Mouse (Mus musculus): ENCODE results near the gene Atoh8. TPM values are rescaled to one million over a fixed set of nuclear protein-coding genes. Genes with fewer than 3 reads are reported as not detected.

Atoh8 gene
- total and polyA plus RNA-seq, 3 experiments, result 0.23 to 5.0 (median 1.6) TPM

- H3K4me2 ChIP-seq (ENCODE audit: insufficient read depth, low read depth, poor library complexity, severe bottlenecking), result no peak overlapping the region
- H3K79me2 ChIP-seq (replicated peaks; ENCODE audit: control insufficient read depth, extremely low read depth, insufficient read depth, poor library complexity, severe bottlenecking), result no peaks in the 10 kb centered on the region
- no peak overlapping the region for H3K4me3 ChIP-seq (replicated peaks in 1 of 3; ENCODE audit: low read depth in 2 of 3, low read length in 2 of 3, poor library complexity in 1 of 3)
- H3K9me3 ChIP-seq (replicated peaks; ENCODE audit: low read length), result no peaks in the 10 kb centered on the region
- no peaks in the 10 kb centered on the region for H3K36me3 ChIP-seq (replicated peaks in 1 of 2; ENCODE audit: control insufficient read depth in 1 of 2, insufficient read depth in 1 of 2, low read length in 1 of 2)
- peaks cover 2 to 14% of the 10 kb centered on the region in 2 experiments; a peak in 2 of 4 replicates for H3K4me1 ChIP-seq (ENCODE audit: control insufficient read depth in 1 of 2, insufficient read depth in 2 of 2)
- no peak overlapping the region for H3K9ac ChIP-seq (ENCODE audit: insufficient read depth, low read depth)
- in situ Hi-C loops (cut with MboI; ENCODE audit: low pct_ligation_motif_present, low pct_unique_long_range_greater_than_20kb, low sequenced_read_pairs), result no loop called here
- no peak overlapping the region for H3K27ac ChIP-seq (ENCODE audit: insufficient read depth, low read depth)
- H3K27me3 ChIP-seq (replicated peaks), result no peaks in the 10 kb centered on the region
- no peak for DNase-seq (ENCODE audit: extremely low read depth)
- dilution Hi-C loops (cut with MboI; ENCODE audit: extremely low pct_ligation_motif_present, extremely low pct_unique_long_range_greater_than_20kb, low sequenced_read_pairs), result no loop called here
- TF ChIP-seq MAX (IDR thresholded peaks at IDR 0.05; ENCODE audit: low read length) (no peak), TBP (conservative IDR thresholded peaks at IDR 0.05; ENCODE audit: low read depth, low read length) (0 out of 2 replicates have a peak, but pooled peaks have one; percentile 28), CTCF (conservative IDR thresholded peaks at IDR 0.05 in 1 of 2, IDR thresholded peaks at IDR 0.05 in 1 of 2; ENCODE audit: low read depth in 2 of 2, low read length in 2 of 2) (no peak), MXI1 (IDR thresholded peaks at IDR 0.05; ENCODE audit: low read depth, low read length) (peak; percentile 76; the same call in 1 of the 2 replicates)
These were observed 69.5 kb downstream of the Atoh8 start for GRCm38 (mm10) chr6:72165907-72166306.

DNA sequence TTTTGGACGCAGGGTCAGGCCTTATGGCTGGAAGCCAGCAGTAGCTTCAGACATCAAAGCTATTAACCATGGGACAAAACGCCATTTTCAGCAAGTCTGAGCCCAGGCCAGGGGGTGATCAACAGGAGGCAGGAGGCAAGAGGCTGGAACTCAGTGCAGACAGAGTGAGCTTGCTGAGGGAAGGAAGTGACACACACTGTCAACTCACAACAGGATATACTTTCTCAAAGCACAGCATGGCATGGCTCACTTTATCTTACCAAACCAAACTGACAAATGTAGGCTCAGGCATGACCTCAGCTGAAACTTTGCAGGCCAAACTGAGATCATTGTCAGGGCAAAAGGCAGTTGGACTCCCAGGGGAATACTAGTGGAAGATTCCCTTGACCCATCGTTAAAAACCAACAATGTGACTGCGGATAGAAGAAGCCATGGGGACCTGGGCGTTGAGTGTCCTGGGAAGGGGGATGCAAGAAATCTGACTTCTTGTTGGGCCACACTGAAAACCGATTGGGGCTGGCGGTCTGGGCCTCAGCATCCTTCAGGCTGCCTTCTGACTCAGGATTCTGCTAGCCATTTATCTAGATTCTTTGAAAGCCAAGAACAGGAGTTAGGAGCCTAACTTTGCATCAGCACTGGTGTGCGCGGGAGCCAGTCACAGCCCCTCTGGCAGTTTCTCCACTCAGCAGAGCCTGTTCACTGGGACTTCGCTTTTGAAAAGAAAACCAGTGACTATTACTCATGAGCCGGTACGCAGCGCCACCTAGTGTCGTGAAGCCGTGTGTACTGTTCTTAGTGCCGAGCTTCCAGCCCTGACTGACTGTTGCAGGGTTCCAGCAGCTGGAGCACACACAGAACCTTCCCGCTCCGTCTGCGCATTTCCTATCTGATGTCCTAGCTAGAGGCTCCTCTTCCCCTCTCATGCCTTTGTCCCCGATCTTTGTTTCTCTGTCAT is 70.8 kb downstream of the Atoh8 start:
- Histone ChIP-seq H3K9me3 (replicated peaks; ENCODE audit: low read length) (no peaks in the 10 kb centered on the region), H3K27me3 (replicated peaks) (no peaks in the 10 kb centered on the region), H3K9ac (ENCODE audit: insufficient read depth, low read depth) (no peak overlapping the region), H3K79me2 (replicated peaks; ENCODE audit: control insufficient read depth, extremely low read depth, insufficient read depth, poor library complexity, severe bottlenecking) (no peaks in the 10 kb centered on the region), H3K4me1 (ENCODE audit: control insufficient read depth in 1 of 2, insufficient read depth in 2 of 2) (peaks cover 2 to 14% of the 10 kb centered on the region in 2 experiments; a peak in 2 of 4 replicates), H3K36me3 (replicated peaks in 1 of 2; ENCODE audit: control insufficient read depth in 1 of 2, insufficient read depth in 1 of 2, low read length in 1 of 2) (no peaks in the 10 kb centered on the region), H3K27ac (ENCODE audit: insufficient read depth, low read depth) (no peak overlapping the region), H3K4me2 (ENCODE audit: insufficient read depth, low read depth, poor library complexity, severe bottlenecking) (no peak overlapping the region), H3K4me3 (replicated peaks in 1 of 3; ENCODE audit: low read depth in 2 of 3, low read length in 2 of 3, poor library complexity in 1 of 3) (no peak overlapping the region)
- dilution Hi-C loops (cut with MboI; ENCODE audit: extremely low pct_ligation_motif_present, extremely low pct_unique_long_range_greater_than_20kb, low sequenced_read_pairs) (no loop called here), in situ Hi-C loops (cut with MboI; ENCODE audit: low pct_ligation_motif_present, low pct_unique_long_range_greater_than_20kb, low sequenced_read_pairs) (loop anchor here (5.0 kb wide), 1 partner anchor 237 kb away; no protein-coding TSS in a partner anchor)
- DNase-seq (ENCODE audit: extremely low read depth), result peak; percentile 87
- TF ChIP-seq ZMIZ1 (IDR thresholded peaks at IDR 0.05; ENCODE audit: low read depth, low read length), result no peak
- TF ChIP-seq EP300 (IDR thresholded peaks at IDR 0.05; ENCODE audit: low read length), result no peak
- TF ChIP-seq ZC3H11A (IDR thresholded peaks at IDR 0.05; ENCODE audit: low read depth, low read length), result peak; percentile 88
- peak; percentile 38; the same call in 1 of the 2 replicates for TF ChIP-seq MYC (IDR thresholded peaks at IDR 0.05; ENCODE audit: low read depth, low read length)
- TF ChIP-seq CHD2 (IDR thresholded peaks at IDR 0.05; ENCODE audit: low read length), result no peak
- no peak for TF ChIP-seq ZNF384 (IDR thresholded peaks at IDR 0.05; ENCODE audit: low read depth, low read length)
- TF ChIP-seq MEF2A (IDR thresholded peaks at IDR 0.05; ENCODE audit: borderline replicate concordance, low read depth, low read length), result peak; percentile 59; the same call in 1 of the 2 replicates
- 0 out of 2 replicates have a peak, but pooled peaks have one; percentile 12 for TF ChIP-seq MAFK (IDR thresholded peaks at IDR 0.05; ENCODE audit: insufficient replicate concordance, low read length)
- no peak for TF ChIP-seq CHD1 (IDR thresholded peaks at IDR 0.05; ENCODE audit: low read depth, low read length)
- peak; percentile 97 for TF ChIP-seq RAD21 (IDR thresholded peaks at IDR 0.05; ENCODE audit: low read depth, low read length)
- no peak for TF ChIP-seq BHLHE40 (IDR thresholded peaks at IDR 0.05; ENCODE audit: low read depth, low read length)
- no peak for TF ChIP-seq PAX5 (IDR thresholded peaks at IDR 0.05; ENCODE audit: low read length)
- TF ChIP-seq SMC3 (IDR thresholded peaks at IDR 0.05; ENCODE audit: low read depth, low read length), result peak; percentile 91
- peak; percentile 68 for TF ChIP-seq IRF4 (IDR thresholded peaks at IDR 0.05; ENCODE audit: low read depth, low read length)
- TF ChIP-seq ZKSCAN1 (IDR thresholded peaks at IDR 0.05; ENCODE audit: borderline replicate concordance, low read depth, low read length), result no peak
- peak; percentile 56; the same call in 1 of the 2 replicates for TF ChIP-seq NELFE (IDR thresholded peaks at IDR 0.05; ENCODE audit: low read depth, low read length)
- TF ChIP-seq MAX (IDR thresholded peaks at IDR 0.05; ENCODE audit: low read length), result no peak
- peak; percentile 40; the same call in 1 of the 2 replicates for TF ChIP-seq NRF1 (IDR thresholded peaks at IDR 0.05; ENCODE audit: low read depth, low read length)
- TF ChIP-seq SIN3A (IDR thresholded peaks at IDR 0.05; ENCODE audit: low read length), result peak; percentile 61; the same call in 1 of the 2 replicates
- peak; percentile 72 to 90 for TF ChIP-seq CTCF (conservative IDR thresholded peaks at IDR 0.05 in 1 of 2, IDR thresholded peaks at IDR 0.05 in 1 of 2; ENCODE audit: low read depth in 2 of 2, low read length in 2 of 2)
- 0 out of 2 replicates have a peak, but pooled peaks have one; percentile 42 for TF ChIP-seq MAZ (IDR thresholded peaks at IDR 0.05; ENCODE audit: low read depth, low read length)

All from CH12.LX (cell line).